Mouse (Mus musculus): ENCODE results near the gene Rab5c.

DNA sequence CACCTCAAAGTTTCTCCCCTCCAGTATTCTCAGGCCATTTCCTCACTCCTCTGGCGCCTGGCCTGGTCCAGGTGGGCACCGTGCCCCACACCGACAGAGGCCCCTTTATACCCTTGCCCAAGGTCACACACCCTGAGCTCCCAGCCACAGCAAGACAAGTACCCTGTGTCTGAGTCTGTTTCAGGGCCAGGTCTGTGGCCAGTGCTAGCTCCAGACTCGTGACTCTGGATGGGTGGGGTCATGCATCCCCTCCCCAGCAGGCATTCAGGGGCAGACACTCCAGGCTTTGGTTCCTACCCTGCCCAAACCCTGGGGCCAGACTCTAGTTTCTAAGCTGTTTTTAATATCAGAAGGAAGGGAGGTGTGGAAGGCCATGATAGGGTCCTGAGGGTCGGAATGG, 56.2 kb downstream of the Rab5c start:
- no peak for TF ChIP-seq ETS1 (conservative IDR thresholded peaks at IDR 0.05; ENCODE audit: low read depth, low read length)
- TF ChIP-seq MEF2A (IDR thresholded peaks at IDR 0.05; ENCODE audit: borderline replicate concordance, low read depth, low read length): no peak
- TF ChIP-seq BHLHE40 (IDR thresholded peaks at IDR 0.05; ENCODE audit: low read depth, low read length): no peak
